Mouse (Mus musculus): ENCODE data around the gene Pip4k2a. TPM values are rescaled to one million over a fixed set of nuclear protein-coding genes. Genes with fewer than 3 reads are reported as not detected.

The Pip4k2a gene
- polyA plus RNA-seq, 1 experiment from 2014 or later: 14.3 TPM

GRCm38 (mm10) chr2:18963286-18964040, 34.5 kb downstream of the Pip4k2a start:
- H3K27me3 ChIP-seq (ENCODE audit: control insufficient read depth, insufficient read depth, low read length): no peaks in the 10 kb centered on the region
- H3K9me3 ChIP-seq (ENCODE audit: control insufficient read depth, low read length): no peaks in the 10 kb centered on the region
- no peak for ATAC-seq (ENCODE audit: low FRiP score, low TSS enrichment)
- no peaks in the 10 kb centered on the region for H3K4me1 ChIP-seq (ENCODE audit: control insufficient read depth, insufficient read depth, low read length)
- 84% methylated on average over 13 of the region's 13 CpGs for WGBS
- no peak overlapping the region for H3K27ac ChIP-seq (ENCODE audit: low read depth, low read length)
- H3K4me2 ChIP-seq (replicated peaks; ENCODE audit: low read depth, low read length): no peak overlapping the region
- H3K36me3 ChIP-seq (ENCODE audit: control insufficient read depth, insufficient read depth, low read length): no peaks in the 10 kb centered on the region
- no peak overlapping the region for H3K9ac ChIP-seq (ENCODE audit: low read depth, low read length)
- no peak overlapping the region for H3K4me3 ChIP-seq (ENCODE audit: low read length)

GRCm38 (mm10) chr2:18962502-18962901, 35.4 kb downstream of the Pip4k2a start:
- H3K27me3 ChIP-seq (ENCODE audit: control insufficient read depth, insufficient read depth, low read length): no peaks in the 10 kb centered on the region
- H3K4me1 ChIP-seq (ENCODE audit: control insufficient read depth, insufficient read depth, low read length): peaks cover 5% of the 10 kb centered on the region; the same call in 1 of the 2 replicates
- H3K36me3 ChIP-seq (ENCODE audit: control insufficient read depth, insufficient read depth, low read length): no peaks in the 10 kb centered on the region
- H3K4me3 ChIP-seq (ENCODE audit: low read length): no peak overlapping the region
- no peak overlapping the region for H3K4me2 ChIP-seq (replicated peaks; ENCODE audit: low read depth, low read length)
- ATAC-seq (ENCODE audit: low FRiP score, low TSS enrichment): no peak
- no peak overlapping the region for H3K27ac ChIP-seq (ENCODE audit: low read depth, low read length)
- WGBS: 86% methylated on average over 3 of the region's 3 CpGs
- no peaks in the 10 kb centered on the region for H3K9me3 ChIP-seq (ENCODE audit: control insufficient read depth, low read length)
- H3K9ac ChIP-seq (ENCODE audit: low read depth, low read length): no peak overlapping the region

DNA sequence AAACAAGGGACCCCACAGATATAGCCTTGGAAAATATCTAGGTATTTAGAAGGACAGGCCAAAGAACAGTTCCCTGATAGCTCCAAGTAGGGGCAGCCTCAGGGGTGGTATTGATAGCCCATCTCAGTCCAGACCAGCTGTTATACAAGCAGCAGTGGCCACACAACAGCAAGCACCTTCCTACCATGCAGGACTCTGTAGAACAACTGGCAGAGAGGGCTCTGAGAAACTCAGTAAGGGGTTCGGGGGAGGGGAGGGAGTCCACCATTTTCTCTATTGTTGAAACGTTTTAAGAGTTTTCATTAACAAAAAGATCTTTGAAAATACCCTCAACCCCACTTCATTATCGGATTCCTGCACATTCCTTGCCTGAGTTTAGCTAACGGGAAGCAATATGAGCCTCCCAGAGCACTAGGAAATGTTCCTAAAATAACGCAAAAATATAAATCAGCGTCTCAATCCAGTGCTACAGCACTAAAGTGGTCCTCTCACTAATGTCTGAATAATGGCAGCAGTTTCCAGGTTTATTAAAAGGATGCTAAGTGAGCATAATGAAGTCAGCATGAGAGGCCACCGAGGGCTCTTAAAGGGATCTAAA, 37.5 kb downstream of the Pip4k2a start:
- Histone ChIP-seq H3K4me1 (ENCODE audit: control insufficient read depth, insufficient read depth, low read length) (peaks cover 8% of the 10 kb centered on the region; the same call in 1 of the 2 replicates), H3K4me3 (ENCODE audit: low read length) (no peak overlapping the region), H3K4me2 (replicated peaks; ENCODE audit: low read depth, low read length) (no peak overlapping the region), H3K27me3 (ENCODE audit: control insufficient read depth, insufficient read depth, low read length) (no peaks in the 10 kb centered on the region), H3K27ac (ENCODE audit: low read depth, low read length) (no peak overlapping the region), H3K9ac (ENCODE audit: low read depth, low read length) (no peak overlapping the region), H3K9me3 (ENCODE audit: control insufficient read depth, low read length) (no peaks in the 10 kb centered on the region), H3K36me3 (ENCODE audit: control insufficient read depth, insufficient read depth, low read length) (no peaks in the 10 kb centered on the region)
- WGBS: 46% methylated on average over 7 of the region's 7 CpGs
- no peak for ATAC-seq (ENCODE audit: low FRiP score, low TSS enrichment)

GRCm38 (mm10) chr2:18959558-18959957, 38.4 kb downstream of the Pip4k2a start:
- no peak overlapping the region for H3K4me3 ChIP-seq (ENCODE audit: low read length)
- ATAC-seq (ENCODE audit: low FRiP score, low TSS enrichment): no peak
- H3K9ac ChIP-seq (ENCODE audit: low read depth, low read length): no peak overlapping the region
- no peaks in the 10 kb centered on the region for H3K9me3 ChIP-seq (ENCODE audit: control insufficient read depth, low read length)
- H3K4me1 ChIP-seq (ENCODE audit: control insufficient read depth, insufficient read depth, low read length): peaks cover 8% of the 10 kb centered on the region
- 88% methylated on average over 5 of the region's 5 CpGs for WGBS
- H3K27me3 ChIP-seq (ENCODE audit: control insufficient read depth, insufficient read depth, low read length): no peaks in the 10 kb centered on the region
- no peaks in the 10 kb centered on the region for H3K36me3 ChIP-seq (ENCODE audit: control insufficient read depth, insufficient read depth, low read length)
- H3K27ac ChIP-seq (ENCODE audit: low read depth, low read length): no peak overlapping the region
- H3K4me2 ChIP-seq (replicated peaks; ENCODE audit: low read depth, low read length): no peak overlapping the region

DNA sequence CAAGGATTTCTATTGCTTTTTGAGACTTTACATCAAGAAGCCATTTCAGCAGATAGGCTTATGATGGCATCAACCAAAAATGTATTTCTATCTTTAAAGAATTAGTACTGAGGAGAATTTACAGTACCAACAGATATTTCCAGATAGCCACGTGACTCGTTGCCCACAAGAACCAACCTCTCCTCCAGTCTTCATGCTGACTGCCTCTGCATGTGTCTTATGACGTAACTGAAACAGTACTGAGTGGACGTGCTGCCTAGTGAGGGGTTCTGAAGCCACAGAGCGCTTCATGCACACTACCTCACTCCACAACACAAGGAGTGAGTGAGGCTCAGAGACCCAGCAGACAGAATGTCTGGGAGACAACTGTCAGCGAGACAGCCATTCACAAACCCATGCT, 38.9 kb downstream of the Pip4k2a start:
- WGBS: 91% methylated on average over 6 of the region's 6 CpGs
- Histone ChIP-seq H3K9me3 (ENCODE audit: control insufficient read depth, low read length) (no peaks in the 10 kb centered on the region), H3K4me1 (ENCODE audit: control insufficient read depth, insufficient read depth, low read length) (peaks cover 9% of the 10 kb centered on the region)

DNA sequence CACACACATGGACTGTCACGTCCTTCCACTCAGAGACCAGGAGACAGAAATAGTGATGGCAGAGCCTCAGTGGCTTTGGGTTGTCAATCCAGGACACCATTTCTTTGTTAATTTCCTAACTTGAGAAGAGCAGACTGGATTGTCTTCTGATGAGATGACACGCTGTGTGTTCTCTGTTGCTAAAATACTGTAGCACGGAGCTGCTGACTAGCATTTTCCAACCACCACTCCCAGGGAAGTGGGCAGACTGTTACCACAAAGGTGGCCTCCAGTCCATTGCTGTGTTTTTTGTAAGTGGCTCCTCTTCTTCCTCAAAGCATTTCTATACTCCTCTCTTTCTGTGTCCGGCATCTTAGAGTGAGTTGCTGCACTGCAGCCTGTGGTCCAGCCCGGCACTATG, 39.4 kb downstream of the Pip4k2a start:
- Histone ChIP-seq H3K4me3 (ENCODE audit: low read length) (no peak overlapping the region), H3K4me2 (replicated peaks; ENCODE audit: low read depth, low read length) (no peak overlapping the region), H3K4me1 (ENCODE audit: control insufficient read depth, insufficient read depth, low read length) (peaks cover 14% of the 10 kb centered on the region), H3K36me3 (ENCODE audit: control insufficient read depth, insufficient read depth, low read length) (no peaks in the 10 kb centered on the region), H3K9me3 (ENCODE audit: control insufficient read depth, low read length) (no peaks in the 10 kb centered on the region), H3K27ac (ENCODE audit: low read depth, low read length) (no peak overlapping the region), H3K9ac (ENCODE audit: low read depth, low read length) (no peak overlapping the region), H3K27me3 (ENCODE audit: control insufficient read depth, insufficient read depth, low read length) (no peaks in the 10 kb centered on the region)
- 88% methylated on average over 5 of the region's 5 CpGs for WGBS
- no peak for ATAC-seq (ENCODE audit: low FRiP score, low TSS enrichment)

More for the DNA sequence above, 38.9 kb downstream of the Pip4k2a start:
- Histone ChIP-seq H3K4me2 (replicated peaks; ENCODE audit: low read depth, low read length) (no peak overlapping the region), H3K36me3 (ENCODE audit: control insufficient read depth, insufficient read depth, low read length) (no peaks in the 10 kb centered on the region), H3K27me3 (ENCODE audit: control insufficient read depth, insufficient read depth, low read length) (no peaks in the 10 kb centered on the region), H3K4me3 (ENCODE audit: low read length) (no peak overlapping the region), H3K9ac (ENCODE audit: low read depth, low read length) (no peak overlapping the region), H3K27ac (ENCODE audit: low read depth, low read length) (no peak overlapping the region)
- ATAC-seq (ENCODE audit: low FRiP score, low TSS enrichment): no peak

DNA sequence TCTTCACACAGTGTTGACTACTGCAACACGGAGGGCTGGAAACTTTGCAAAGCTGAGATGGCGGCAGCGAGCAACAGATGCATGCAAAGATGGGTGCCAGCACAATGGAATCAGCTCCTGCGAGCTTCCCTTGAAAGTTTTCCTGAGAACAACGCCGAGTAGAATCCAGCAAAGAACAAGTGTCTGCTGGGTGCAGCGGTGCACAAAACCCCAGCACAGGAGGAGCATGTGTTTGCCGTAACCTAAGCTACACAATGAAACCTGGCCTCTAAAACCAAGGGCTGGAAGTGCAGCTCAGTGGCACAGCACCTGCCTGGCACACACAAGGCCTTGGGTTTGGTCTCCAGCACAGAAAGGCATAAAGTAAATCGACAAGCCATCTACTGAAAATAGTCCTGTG, 39.9 kb downstream of the Pip4k2a start:
- no peak; the same call in 1 of the 2 replicates for ATAC-seq (ENCODE audit: low FRiP score, low TSS enrichment)
- WGBS: 73% methylated on average over 9 of the region's 9 CpGs

GRCm38 (mm10) chr2:18957459-18957858, 40.5 kb downstream of the Pip4k2a start:
- 94% methylated on average over 7 of the region's 7 CpGs for WGBS
- Histone ChIP-seq H3K36me3 (ENCODE audit: control insufficient read depth, insufficient read depth, low read length) (no peaks in the 10 kb centered on the region), H3K9ac (ENCODE audit: low read depth, low read length) (no peak overlapping the region), H3K9me3 (ENCODE audit: control insufficient read depth, low read length) (no peaks in the 10 kb centered on the region), H3K4me3 (ENCODE audit: low read length) (no peak overlapping the region), H3K27me3 (ENCODE audit: control insufficient read depth, insufficient read depth, low read length) (no peaks in the 10 kb centered on the region), H3K27ac (ENCODE audit: low read depth, low read length) (no peak overlapping the region), H3K4me1 (ENCODE audit: control insufficient read depth, insufficient read depth, low read length) (peaks cover 24% of the 10 kb centered on the region), H3K4me2 (replicated peaks; ENCODE audit: low read depth, low read length) (no peak overlapping the region)
- no peak for ATAC-seq (ENCODE audit: low FRiP score, low TSS enrichment)

More for the DNA sequence above, 39.9 kb downstream of the Pip4k2a start:
- Histone ChIP-seq H3K27ac (ENCODE audit: low read depth, low read length) (no peak overlapping the region), H3K27me3 (ENCODE audit: control insufficient read depth, insufficient read depth, low read length) (no peaks in the 10 kb centered on the region), H3K9ac (ENCODE audit: low read depth, low read length) (no peak overlapping the region), H3K4me1 (ENCODE audit: control insufficient read depth, insufficient read depth, low read length) (peaks cover 18% of the 10 kb centered on the region), H3K36me3 (ENCODE audit: control insufficient read depth, insufficient read depth, low read length) (no peaks in the 10 kb centered on the region), H3K4me2 (replicated peaks; ENCODE audit: low read depth, low read length) (no peak overlapping the region), H3K9me3 (ENCODE audit: control insufficient read depth, low read length) (no peaks in the 10 kb centered on the region), H3K4me3 (ENCODE audit: low read length) (no peak overlapping the region)

DNA sequence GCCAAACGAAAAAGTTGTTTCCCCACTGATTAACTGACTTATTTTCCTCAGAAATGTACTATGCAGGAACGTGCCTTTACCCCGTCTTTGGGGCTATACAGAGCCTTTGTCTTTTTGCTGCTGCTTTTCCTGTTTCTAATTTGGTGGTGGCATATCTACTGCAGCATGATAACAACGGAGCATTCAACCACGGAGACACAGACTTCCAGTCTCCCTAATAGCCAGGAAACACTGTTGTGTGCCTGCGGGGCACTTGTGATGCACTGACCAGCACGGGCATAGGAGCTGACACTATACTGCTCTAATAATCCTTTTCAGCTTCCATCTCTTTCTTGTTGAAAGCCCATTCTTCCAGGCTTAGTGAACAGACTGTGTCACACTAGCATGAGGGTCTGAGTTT, 41.0 kb downstream of the Pip4k2a start:
- WGBS: 65% methylated on average over 7 of the region's 7 CpGs
- H3K9me3 ChIP-seq (ENCODE audit: control insufficient read depth, low read length): no peaks in the 10 kb centered on the region
- H3K4me3 ChIP-seq (ENCODE audit: low read length): no peak overlapping the region
- H3K27me3 ChIP-seq (ENCODE audit: control insufficient read depth, insufficient read depth, low read length): no peaks in the 10 kb centered on the region
- no peak overlapping the region for H3K4me2 ChIP-seq (replicated peaks; ENCODE audit: low read depth, low read length)
- H3K27ac ChIP-seq (ENCODE audit: low read depth, low read length): no peak overlapping the region
- H3K9ac ChIP-seq (ENCODE audit: low read depth, low read length): no peak overlapping the region
- ATAC-seq (ENCODE audit: low FRiP score, low TSS enrichment): no peak
- no peaks in the 10 kb centered on the region for H3K36me3 ChIP-seq (ENCODE audit: control insufficient read depth, insufficient read depth, low read length)
- H3K4me1 ChIP-seq (ENCODE audit: control insufficient read depth, insufficient read depth, low read length): peaks cover 29% of the 10 kb centered on the region
